Mouse (Mus musculus) forebrain, postnatal 0 days (tissue): Measurements from ENCODE around the gene Cdh12. TPM values are rescaled to one million over a fixed set of nuclear protein-coding genes. Genes with fewer than 3 reads are reported as not detected.
A peak's percentile ranks its signal among the peaks of the same experiment; 100 is the strongest.

Source experiments
- ATAC-seq: fragments of 200-750 bp; cut with Nextera tagmentation; 2 replicates; pipeline ENCODE4 v1.8.0; 2017; ENCODE audit warnings: mild to moderate bottlenecking, moderate library complexity
- DNase-seq: peaks from one replicate; pipeline ENCODE4 v3.0.0-alpha.2; 2015
- H3K27ac ChIP-seq: fragments of 300-500 bp; sonication (generic); 2 replicates; pipeline ENCODE4 v1.5.1; 2014; ENCODE audit warnings: low read depth, mild to moderate bottlenecking, antibody characterized with exemption, low read length, moderate library complexity, mixed read lengths
- H3K27me3 ChIP-seq: fragments of 300-500 bp; sonication (generic); 2 replicates; pipeline ENCODE4 v1.6.1; 2014; ENCODE audit warnings: mild to moderate bottlenecking, low read length, mixed read lengths; ENCODE audit not compliant: insufficient read depth
- H3K36me3 ChIP-seq: fragments of 300-500 bp; sonication (generic); 2 replicates; pipeline ENCODE4 v1.6.1; 2014; ENCODE audit warnings: mild to moderate bottlenecking, moderate library complexity; ENCODE audit not compliant: insufficient read depth
- H3K4me1 ChIP-seq: fragments of 300-500 bp; sonication (generic); 2 replicates; pipeline ENCODE4 v1.6.1; 2014; ENCODE audit warnings: antibody characterized with exemption; ENCODE audit not compliant: insufficient read depth
- H3K4me2 ChIP-seq: fragments of 300-500 bp; sonication (generic); 2 replicates; pipeline ENCODE4 v1.6.1; 2014; ENCODE audit warnings: low read depth, mild to moderate bottlenecking, moderate library complexity
- H3K4me3 ChIP-seq: fragments of 300-500 bp; sonication (generic); 2 replicates; pipeline ENCODE4 v1.5.1; 2014; ENCODE audit warnings: low read depth, low read length, mixed read lengths
- H3K9ac ChIP-seq: fragments of 300-500 bp; sonication (generic); 2 replicates; pipeline ENCODE4 v1.6.1; 2014; ENCODE audit warnings: mild to moderate bottlenecking
- H3K9me3 ChIP-seq: fragments of 300-500 bp; sonication (generic); 2 replicates; pipeline ENCODE4 v1.6.1; 2016; ENCODE audit warnings: low read length
- CTCF ChIP-seq: sonication (generic); IDR thresholded peaks from 2 replicates; pipeline ENCODE4 v1.5.1; 2016; ENCODE audit warnings: antibody characterized with exemption, control low read depth, low read depth
- WGBS: fragments of 180-500 bp; shearing (Covaris S2); extraction: QIAGEN DNeasy Blood & Tissue Kit; methylation state at CpG from one replicate; pipeline ENCODE4 v1.1.7; 2014; 5-methylcytosine and 5-hydroxymethylcytosine counted together
- polyA plus RNA-seq: library from polyadenylated mRNA; unstranded; fragments of >200 nt; fragmentation: Nextera tagmentation; extraction: Ambion mirVana; gene quantifications from 2 replicates; pipeline ENCODE4 v1.2.1, GENCODE M21; 2015
- total RNA-seq: library from RNA; depleted of rRNA; stranded (reverse); fragments of >200 nt; gene quantifications from 2 replicates; pipeline ENCODE4 v1.2.3, GENCODE M21; 2014

The Cdh12 gene
- total and polyA plus RNA-seq, 2 experiments from 2014 or later, result 9.0 to 13.8 TPM

GRCm38 (mm10) chr15:21261318-21261717, 812.3 kb downstream of the Cdh12 start:
- DNase-seq, result no peak
- Histone ChIP-seq H3K9ac (no peak overlapping the region), H3K4me2 (no peak overlapping the region), H3K4me1 (no peaks in the 10 kb centered on the region), H3K4me3 (no peak overlapping the region), H3K9me3 (no peaks in the 10 kb centered on the region), H3K36me3 (no peaks in the 10 kb centered on the region), H3K27ac (no peak overlapping the region), H3K27me3 (no peaks in the 10 kb centered on the region)
- 92% methylated on average over 2 of the region's 2 CpGs for WGBS
- TF ChIP-seq CTCF, result no peak
- ATAC-seq, result no peak

- ATAC-seq (no peak), DNase-seq (no peak)
- 94% methylated on average over 1 of the region's 1 CpGs for WGBS
- TF ChIP-seq CTCF, result no peak
- no peak overlapping the region for H3K4me3 ChIP-seq
- no peaks in the 10 kb centered on the region for H3K4me1 ChIP-seq
- no peaks in the 10 kb centered on the region for H3K36me3 ChIP-seq
- no peak overlapping the region for H3K4me2 ChIP-seq
- no peaks in the 10 kb centered on the region for H3K9me3 ChIP-seq
- no peaks in the 10 kb centered on the region for H3K27me3 ChIP-seq
- H3K9ac ChIP-seq, result no peak overlapping the region
- no peak overlapping the region for H3K27ac ChIP-seq
These were observed 820.8 kb downstream of the Cdh12 start for GRCm38 (mm10) chr15:21269856-21270255.

DNA sequence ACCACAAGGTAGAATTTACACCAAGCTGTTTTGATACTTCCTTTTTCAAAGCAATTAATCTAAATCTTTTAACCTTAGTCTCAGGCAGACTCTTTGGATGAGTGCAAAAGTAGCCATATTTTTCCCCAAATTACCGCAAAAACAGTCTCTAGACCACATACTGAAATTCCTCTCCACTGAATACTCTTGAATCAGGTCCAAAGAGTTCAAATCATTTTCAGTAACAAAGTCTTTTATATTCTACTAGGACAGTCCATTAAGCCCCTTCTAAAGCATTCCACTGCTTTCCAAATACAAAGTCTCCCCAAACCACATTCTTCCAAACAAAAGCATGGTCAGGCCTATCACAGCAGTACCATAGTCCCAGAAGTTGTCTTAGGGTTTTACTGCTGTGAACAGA, 848.0 kb downstream of the Cdh12 start:
- DNase-seq (no peak), ATAC-seq (no peak)
- no peaks in the 10 kb centered on the region for H3K36me3 ChIP-seq
- no peaks in the 10 kb centered on the region for H3K9me3 ChIP-seq
- H3K4me1 ChIP-seq, result no peaks in the 10 kb centered on the region
- no peaks in the 10 kb centered on the region for H3K27me3 ChIP-seq
- H3K27ac ChIP-seq, result no peak overlapping the region
- no peak for TF ChIP-seq CTCF
- H3K9ac ChIP-seq, result no peak overlapping the region
- 74% methylated on average over 1 of the region's 1 CpGs for WGBS
- H3K4me2 ChIP-seq, result no peak overlapping the region
- no peak overlapping the region for H3K4me3 ChIP-seq

- Histone ChIP-seq H3K27ac (no peak overlapping the region), H3K4me2 (no peak overlapping the region), H3K9me3 (no peaks in the 10 kb centered on the region), H3K9ac (no peak overlapping the region), H3K4me1 (no peaks in the 10 kb centered on the region), H3K27me3 (no peaks in the 10 kb centered on the region), H3K4me3 (no peak overlapping the region), H3K36me3 (no peaks in the 10 kb centered on the region)
- DNase-seq (peak; percentile 43), ATAC-seq (no peak)
- TF ChIP-seq CTCF, result no peak
- 33% methylated on average over 3 of the region's 3 CpGs for WGBS
These were observed 866.4 kb downstream of the Cdh12 start for GRCm38 (mm10) chr15:21315457-21315856.

DNA sequence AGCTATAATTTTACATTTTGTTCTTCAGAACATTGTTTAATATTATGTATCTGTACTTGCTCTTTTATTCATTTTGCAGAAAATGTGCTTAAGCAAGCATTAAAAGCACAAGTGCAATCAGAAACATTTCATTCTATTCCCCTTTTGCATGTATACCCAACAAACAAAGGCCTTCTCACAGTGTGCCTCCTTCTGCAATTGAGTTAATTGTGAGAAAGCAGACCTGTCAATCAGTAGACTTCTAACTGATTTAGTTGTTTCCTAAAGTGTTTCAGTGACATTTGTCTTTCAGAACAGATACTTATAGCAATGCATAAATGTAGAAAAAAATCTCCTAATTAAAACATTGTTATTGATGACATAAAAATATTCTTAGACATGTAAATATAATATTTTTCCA, 894.8 kb downstream of the Cdh12 start:
- no peaks in the 10 kb centered on the region for H3K27me3 ChIP-seq
- H3K36me3 ChIP-seq, result no peaks in the 10 kb centered on the region
- H3K27ac ChIP-seq, result no peak overlapping the region
- no peak for TF ChIP-seq CTCF
- H3K4me2 ChIP-seq, result no peak overlapping the region
- no peak overlapping the region for H3K4me3 ChIP-seq
- no peak for DNase-seq
- ATAC-seq, result no peak; the same call in 1 of the 2 replicates
- no peaks in the 10 kb centered on the region for H3K9me3 ChIP-seq
- H3K4me1 ChIP-seq, result no peaks in the 10 kb centered on the region
- no peak overlapping the region for H3K9ac ChIP-seq

DNA sequence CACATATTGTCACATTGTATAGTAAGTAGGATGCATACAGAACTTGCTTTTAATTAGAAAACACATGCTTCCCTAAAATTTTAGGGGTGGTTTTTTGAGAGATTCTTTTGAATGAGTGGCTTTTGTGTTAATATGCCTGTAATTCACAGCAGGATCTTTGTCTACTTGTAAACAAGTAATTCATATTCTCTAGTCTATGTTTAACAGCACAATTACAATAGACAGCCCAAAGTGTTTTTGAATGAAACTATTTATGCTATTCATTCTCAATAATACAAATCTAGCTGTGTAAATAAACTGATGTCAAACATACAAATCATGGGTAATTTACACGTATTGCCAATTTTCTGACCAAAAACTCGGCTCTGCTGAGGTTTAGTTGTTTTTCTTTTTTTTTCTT, 895.3 kb downstream of the Cdh12 start:
- Histone ChIP-seq H3K27ac (no peak overlapping the region), H3K9ac (no peak overlapping the region), H3K4me1 (no peaks in the 10 kb centered on the region), H3K9me3 (no peaks in the 10 kb centered on the region), H3K4me3 (no peak overlapping the region), H3K4me2 (no peak overlapping the region), H3K27me3 (no peaks in the 10 kb centered on the region), H3K36me3 (no peaks in the 10 kb centered on the region)
- TF ChIP-seq CTCF, result no peak
- DNase-seq (no peak), ATAC-seq (peak; percentile 20; the same call in 1 of the 2 replicates)
- WGBS, result 14% methylated on average over 2 of the region's 2 CpGs

DNA sequence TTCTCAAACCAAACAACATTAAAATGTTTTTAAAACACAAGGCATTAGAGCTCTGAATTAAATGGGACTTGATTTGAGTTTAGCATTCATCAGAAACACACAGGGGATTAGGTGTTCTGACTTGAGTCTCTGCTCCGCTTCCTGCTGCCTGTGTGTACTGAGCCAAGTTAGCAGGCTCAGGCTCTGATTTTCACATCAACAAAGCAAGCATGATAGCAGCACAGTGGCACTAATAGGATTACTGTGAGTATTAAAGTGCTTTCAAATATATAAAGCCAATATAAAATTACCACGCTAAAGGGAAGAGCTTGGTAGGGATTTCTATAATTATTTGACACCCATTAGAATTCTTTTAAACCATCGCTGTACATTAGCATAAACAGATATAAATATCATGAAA, 895.7 kb downstream of the Cdh12 start:
- DNase-seq (peak; percentile 20), ATAC-seq (0 out of 2 replicates have a peak, but pooled peaks have one; percentile 42)
- H3K27ac ChIP-seq, result no peak overlapping the region
- no peak overlapping the region for H3K4me3 ChIP-seq
- WGBS, result 12% methylated on average over 3 of the region's 3 CpGs
- H3K4me1 ChIP-seq, result no peaks in the 10 kb centered on the region
- TF ChIP-seq CTCF, result no peak
- no peaks in the 10 kb centered on the region for H3K27me3 ChIP-seq
- H3K9me3 ChIP-seq, result no peaks in the 10 kb centered on the region
- H3K4me2 ChIP-seq, result no peak overlapping the region
- H3K9ac ChIP-seq, result no peak overlapping the region
- no peaks in the 10 kb centered on the region for H3K36me3 ChIP-seq
